14 mouse cellular contexts compared by ENCODE assay signal in the genomic region with DNA sequence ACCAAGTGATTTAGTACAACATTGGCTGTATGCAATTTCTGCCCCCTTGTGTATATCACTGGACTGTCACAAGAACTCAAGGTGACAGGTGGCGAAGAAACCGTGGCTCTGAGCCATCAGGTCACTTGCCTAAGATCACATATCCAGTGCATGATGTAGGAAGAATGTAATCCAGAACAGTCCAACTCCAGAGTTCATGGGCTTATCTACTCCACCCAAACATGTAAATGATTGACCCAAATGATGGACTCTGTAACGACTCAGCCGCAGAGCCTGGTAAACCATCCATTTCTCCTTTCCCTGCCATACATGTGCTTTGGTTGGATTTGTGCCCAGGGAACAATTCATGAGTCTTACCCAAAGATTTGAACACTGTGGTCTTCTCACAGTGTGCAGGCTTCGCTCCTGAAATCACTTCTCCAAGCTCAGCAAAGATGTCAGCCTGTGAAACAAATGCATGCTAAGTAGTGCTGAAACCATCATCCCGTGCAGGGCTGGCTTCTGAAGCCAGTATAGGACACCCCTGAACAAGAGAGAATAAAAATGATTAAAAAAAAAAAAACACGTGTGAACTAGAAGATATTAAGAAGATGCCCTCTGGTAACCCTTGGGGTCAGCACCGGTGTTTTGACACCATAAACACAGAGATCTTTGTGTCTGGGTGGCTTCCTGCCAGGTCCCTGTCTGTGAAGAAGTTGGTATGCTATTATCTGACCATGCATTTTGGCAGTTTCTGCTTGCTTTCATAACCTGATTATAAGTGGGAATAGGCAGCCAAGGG. TPM values are rescaled to one million over a fixed set of nuclear protein-coding genes. Genes with fewer than 3 reads are reported as not detected.
A peak's percentile ranks its signal among the peaks of the same experiment; 100 is the strongest.
DNase-seq lines count a peak whose midpoint lies in the region; ATAC-seq and TF ChIP-seq lines count a peak whose summit lies in the region.
"Had no signal": no experiment of that assay in that cellular context is flagged by ENCODE, and none has a peak within 500 bp of the region (broad histone marks: within the 10 kb centered on the region; RNA-seq: fewer than 3 reads in every experiment).

No protein-coding gene starts in this region.

- H3K36me3 ChIP-seq in heart, embryonic 13.5 days: no peaks in the 10 kb centered on the region
- H3K36me3 ChIP-seq in intestine, embryonic 14.5 days (ENCODE audit: control insufficient read depth, insufficient read depth, low read length): no peaks in the 10 kb centered on the region
- H3K36me3 ChIP-seq in stomach, postnatal 0 days (ENCODE audit: control insufficient read depth, insufficient read depth, low read length): no peaks in the 10 kb centered on the region

- H3K27me3 ChIP-seq in heart, embryonic 13.5 days (replicated peaks): no peaks in the 10 kb centered on the region
- no peaks in the 10 kb centered on the region for H3K27me3 ChIP-seq in intestine, embryonic 14.5 days (replicated peaks; ENCODE audit: control insufficient read depth, insufficient read depth, low read length)
- H3K27me3 ChIP-seq in stomach, postnatal 0 days (ENCODE audit: control insufficient read depth, insufficient read depth, low read length): no peaks in the 10 kb centered on the region
- H3K27me3 ChIP-seq: CH12.LX had no signal

- WGBS in heart, embryonic 13.5 days: 57% methylated on average over 8 of the region's 8 CpGs
- WGBS in intestine, embryonic 14.5 days: 53% methylated on average over 8 of the region's 8 CpGs
- 48% methylated on average over 8 of the region's 8 CpGs for WGBS in stomach, postnatal 0 days

- H3K4me2 ChIP-seq in heart, embryonic 13.5 days: no peak overlapping the region
- no peak overlapping the region for H3K4me2 ChIP-seq in intestine, embryonic 14.5 days (ENCODE audit: low read length)
- H3K4me2 ChIP-seq in stomach, postnatal 0 days (replicated peaks; ENCODE audit: low read depth): no peak overlapping the region

- TF ChIP-seq CTCF in stomach, postnatal 0 days (IDR thresholded peaks at IDR 0.05; ENCODE audit: low read depth): no peak

- H3K9me3 ChIP-seq in heart, embryonic 13.5 days: no peaks in the 10 kb centered on the region
- H3K9me3 ChIP-seq in intestine, embryonic 14.5 days (ENCODE audit: control insufficient read depth, low read length): no peaks in the 10 kb centered on the region
- H3K9me3 ChIP-seq in stomach, postnatal 0 days (ENCODE audit: control insufficient read depth, low read length): no peaks in the 10 kb centered on the region

- H3K4me1 ChIP-seq in heart, embryonic 13.5 days: peaks cover 17% of the 10 kb centered on the region
- H3K4me1 ChIP-seq in intestine, embryonic 14.5 days (replicated peaks; ENCODE audit: control insufficient read depth, insufficient read depth, low read length): peaks cover 12% of the 10 kb centered on the region; the same call in 1 of the 2 replicates
- H3K4me1 ChIP-seq in stomach, postnatal 0 days (replicated peaks; ENCODE audit: control insufficient read depth, insufficient read depth): no peaks in the 10 kb centered on the region

- H3K4me3 ChIP-seq in heart, embryonic 13.5 days: no peak overlapping the region
- H3K4me3 ChIP-seq in intestine, embryonic 14.5 days (ENCODE audit: low read depth, low read length): no peak overlapping the region
- no peak overlapping the region for H3K4me3 ChIP-seq in stomach, postnatal 0 days (ENCODE audit: low read depth, low read length)

- no peak for DNase-seq in heart, adult 8-10 months (ENCODE audit: low spot score)
- DNase-seq in intestine, embryonic 14.5 days (ENCODE audit: low spot score): peak; percentile 55
- peak; percentile 80 for DNase-seq in kidney, postnatal 14 days
- DNase-seq in stomach, postnatal 0 days (ENCODE audit: low spot score): peak; percentile 22
- DNase-seq in lung, postnatal 36 days: no peak

- ATAC-seq in heart, embryonic 13.5 days (ENCODE audit: extremely low read depth, insufficient number of reproducible peaks, low FRiP score, low TSS enrichment): no peak; the same call in 1 of the 2 replicates
- peak; percentile 83 for ATAC-seq in intestine, embryonic 14.5 days (replicated peaks; ENCODE audit: low FRiP score, low TSS enrichment, low read depth)
- peak; percentile 87 for ATAC-seq in stomach, postnatal 0 days (ENCODE audit: low FRiP score, low TSS enrichment)
- no peak for ATAC-seq in erythroid progenitor cell, adult 5-6 weeks (replicated peaks; ENCODE audit: low FRiP score, poor library complexity, severe bottlenecking)
- ATAC-seq: lung, postnatal 0 days had no signal

- no peak overlapping the region for H3K9ac ChIP-seq in heart, embryonic 13.5 days
- H3K9ac ChIP-seq in intestine, embryonic 14.5 days (ENCODE audit: low read length): no peak overlapping the region
- H3K9ac ChIP-seq in stomach, postnatal 0 days (ENCODE audit: low read length): no peak overlapping the region

- no peak for TF ChIP-seq EP300 in stomach, postnatal 0 days (optimal IDR thresholded peaks at IDR 0.05)

- peak overlapping the region; percentile 5; the same call in 1 of the 2 replicates for H3K27ac ChIP-seq in heart, embryonic 13.5 days (replicated peaks)
- no peak overlapping the region for H3K27ac ChIP-seq in intestine, embryonic 14.5 days (ENCODE audit: low read depth)
- no peak overlapping the region for H3K27ac ChIP-seq in stomach, postnatal 0 days (replicated peaks)

RNA-seq across cellular contexts. Expression of a gene that starts 12.4 kb away (rescaled TPM):
- polyA plus RNA-seq in heart, embryonic 13.5 days (2015; fragmentation: Nextera tagmentation; extraction: Ambion mirVana): 1.7 and 1.9 TPM in 2 replicates
- total RNA-seq in heart, adult 8-10 months (2022): under 1 TPM; 0.19 to 0.81 (median 0.44) TPM
- 1.4 and 1.5 TPM in 2 replicates for polyA plus RNA-seq in intestine, embryonic 14.5 days (2014; fragmentation: Nextera tagmentation; extraction: Ambion mirVana)
- 4.6 and 5.0 TPM in 2 replicates for polyA plus RNA-seq in stomach, postnatal 0 days (2015; fragmentation: Nextera tagmentation; extraction: Ambion mirVana)
- total RNA-seq in erythroid progenitor cell, adult 5-6 weeks (2015; ENCODE audit: low replicate concordance): not detected in 2 replicates
- not detected in 2 replicates for total RNA-seq in erythroid progenitor cell, adult 5-6 weeks (2017; ENCODE audit: low replicate concordance)
- total RNA-seq: CH12.LX; monocyte, adult 5-6 weeks had no signal

RNA-seq across cellular contexts. Expression of a gene that starts 14.2 kb away (rescaled TPM):
- polyA plus RNA-seq in heart, embryonic 13.5 days (2015; fragmentation: Nextera tagmentation; extraction: Ambion mirVana): not detected in 2 replicates
- not detected for total RNA-seq in heart, adult 8-10 months (2022)
- polyA plus RNA-seq in intestine, embryonic 14.5 days (2014; fragmentation: Nextera tagmentation; extraction: Ambion mirVana): 0.08 TPM in 1 of 2 replicates, not detected in the other
- polyA plus RNA-seq in stomach, postnatal 0 days (2015; fragmentation: Nextera tagmentation; extraction: Ambion mirVana): 0.07 TPM in 1 of 2 replicates, not detected in the other
- not detected in 2 replicates for total RNA-seq in erythroid progenitor cell, adult 5-6 weeks (2015; ENCODE audit: low replicate concordance)
- not detected in 2 replicates for total RNA-seq in erythroid progenitor cell, adult 5-6 weeks (2017; ENCODE audit: low replicate concordance)
- total RNA-seq: CH12.LX; gastrocnemius, adult 18-20 months; heart, postnatal 25 days; monocyte, adult 5-6 weeks had no signal
- polyA plus RNA-seq: stomach, embryonic 14.5 days had no signal

RNA-seq across cellular contexts. Expression of a gene that starts 15.9 kb away (rescaled TPM):
- 0.04 and 0.05 TPM in 2 replicates for polyA plus RNA-seq in heart, embryonic 13.5 days (2015; fragmentation: Nextera tagmentation; extraction: Ambion mirVana)
- total RNA-seq in heart, adult 8-10 months (2022): under 1 TPM; 0.05 to 0.13 (median 0.09) TPM
- 4.5 and 5.2 TPM in 2 replicates for polyA plus RNA-seq in intestine, embryonic 14.5 days (2014; fragmentation: Nextera tagmentation; extraction: Ambion mirVana)
- 1.1 and 1.2 TPM in 2 replicates for polyA plus RNA-seq in stomach, postnatal 0 days (2015; fragmentation: Nextera tagmentation; extraction: Ambion mirVana)
- total RNA-seq in erythroid progenitor cell, adult 5-6 weeks (2015; ENCODE audit: low replicate concordance): not detected in 2 replicates
- total RNA-seq in erythroid progenitor cell, adult 5-6 weeks (2017; ENCODE audit: low replicate concordance): not detected in 2 replicates
- total RNA-seq: CH12.LX; monocyte, adult 5-6 weeks had no signal
- polyA plus RNA-seq: brain, embryonic 14.5 days; lung, postnatal 0 days; stomach, embryonic 14.5 days had no signal

RNA-seq across cellular contexts. Expression of a gene that starts 44.5 kb away (rescaled TPM):
- polyA plus RNA-seq in heart, embryonic 13.5 days (2015; fragmentation: Nextera tagmentation; extraction: Ambion mirVana): 0.06 and 0.17 TPM in 2 replicates
- 1 to 10 TPM in 1 of 4 experiments, under 1 TPM in 3; 0.78 to 1.6 (median 0.83) TPM for total RNA-seq in heart, adult 8-10 months (2022)
- not detected in 2 replicates for polyA plus RNA-seq in intestine, embryonic 14.5 days (2014; fragmentation: Nextera tagmentation; extraction: Ambion mirVana)
- not detected in 2 replicates for polyA plus RNA-seq in stomach, postnatal 0 days (2015; fragmentation: Nextera tagmentation; extraction: Ambion mirVana)
- total RNA-seq in erythroid progenitor cell, adult 5-6 weeks (2015; ENCODE audit: low replicate concordance): not detected in 2 replicates
- total RNA-seq in erythroid progenitor cell, adult 5-6 weeks (2017; ENCODE audit: low replicate concordance): not detected in 2 replicates
- total RNA-seq: monocyte, adult 5-6 weeks had no signal
- polyA plus RNA-seq: brain, embryonic 14.5 days; lung, postnatal 0 days; stomach, embryonic 14.5 days had no signal

Comparison
In these comparisons a context has a peak if more than half of its experiments do, and no peak if none do; other contexts are left out.
1. ATAC-seq: peak in intestine, embryonic 14.5 days (single experiment) and stomach, postnatal 0 days (single experiment); none in heart, embryonic 13.5 days (single experiment) and erythroid progenitor cell, adult 5-6 weeks (single experiment).
2. DNase-seq: peak in intestine, embryonic 14.5 days (single experiment), kidney, postnatal 14 days (single experiment) and stomach, postnatal 0 days (single experiment); none in heart, adult 8-10 months (single experiment) and lung, postnatal 36 days (single experiment).